Mouse (Mus musculus): ENCODE results near the gene Miip. TPM values are rescaled to one million over a fixed set of nuclear protein-coding genes. Genes with fewer than 3 reads are reported as not detected.

Gene Miip
- polyA plus RNA-seq (2015; fragmentation: Nextera tagmentation; extraction: Ambion mirVana): 14.5 and 16.6 TPM in 2 replicates

- Histone ChIP-seq H3K9ac (ENCODE audit: low read length) (peak within 1 kb of the TSS; percentile 73), H3K4me2 (replicated peaks; ENCODE audit: low read depth) (peak within 1 kb of the TSS; percentile 78), H3K4me1 (replicated peaks; ENCODE audit: control insufficient read depth, insufficient read depth) (0 out of 2 replicates have a peak, but pooled peaks cover 7% of the 10 kb centered on the region), H3K36me3 (ENCODE audit: control insufficient read depth, insufficient read depth, low read length) (peaks cover 12% of the 10 kb centered on the region; the same call in 1 of the 2 replicates), H3K27ac (replicated peaks) (peak within 1 kb of the TSS; percentile 90), H3K9me3 (ENCODE audit: control insufficient read depth, low read length) (no peaks in the 10 kb centered on the region), H3K4me3 (ENCODE audit: low read depth, low read length) (peak within 1 kb of the TSS; percentile 86), H3K27me3 (ENCODE audit: control insufficient read depth, insufficient read depth, low read length) (no peaks in the 10 kb centered on the region)
- WGBS: under 1% methylated on average over 30 of the region's 30 CpGs
- ATAC-seq (ENCODE audit: low FRiP score, low TSS enrichment) (peak; percentile 99), DNase-seq (ENCODE audit: low spot score) (peak; percentile 96)
- TF ChIP-seq EP300 (optimal IDR thresholded peaks at IDR 0.05) (no peak), CTCF (IDR thresholded peaks at IDR 0.05; ENCODE audit: low read depth) (no peak; the same call in 1 of the 2 replicates)
Observed at GRCm38 (mm10) chr4:147868450-147869031, at the start of gene Miip, which contains the start of gene Fv1. Gene Miip, minus strand, starts transcription at chr4:147868816. Gene Fv1, plus strand, starts transcription at chr4:147868979.

DNA sequence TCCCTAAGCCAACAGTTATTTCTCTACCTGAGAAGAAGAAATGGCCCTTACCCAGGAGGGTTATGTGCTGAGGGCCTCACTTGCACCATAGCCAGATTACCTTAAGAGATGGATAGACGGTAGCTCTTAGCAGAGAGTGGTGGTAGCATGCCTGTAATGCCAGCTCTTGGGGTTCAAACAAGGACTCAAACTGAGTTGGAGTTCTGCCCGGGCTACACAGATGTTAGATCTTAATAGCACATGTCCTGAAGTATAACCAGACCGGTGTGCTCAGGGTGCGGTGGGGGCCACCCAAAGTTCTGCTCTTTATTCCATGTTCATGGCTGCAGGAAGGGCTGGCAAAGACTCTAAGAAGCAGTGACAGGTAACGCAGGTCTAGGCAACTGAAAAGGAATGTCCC, 40.9 kb upstream of the Miip start:
- Histone ChIP-seq H3K4me2 (replicated peaks; ENCODE audit: low read depth) (no peak overlapping the region), H3K4me1 (replicated peaks; ENCODE audit: control insufficient read depth, insufficient read depth) (0 out of 2 replicates have a peak, but pooled peaks cover 2% of the 10 kb centered on the region), H3K27ac (replicated peaks) (no peak overlapping the region), H3K4me3 (ENCODE audit: low read depth, low read length) (no peak overlapping the region), H3K27me3 (ENCODE audit: control insufficient read depth, insufficient read depth, low read length) (no peaks in the 10 kb centered on the region), H3K36me3 (ENCODE audit: control insufficient read depth, insufficient read depth, low read length) (no peaks in the 10 kb centered on the region; the same call in 1 of the 2 replicates), H3K9me3 (ENCODE audit: control insufficient read depth, low read length) (no peaks in the 10 kb centered on the region), H3K9ac (ENCODE audit: low read length) (no peak overlapping the region)
- ATAC-seq (ENCODE audit: low FRiP score, low TSS enrichment) (no peak), DNase-seq (ENCODE audit: low spot score) (no peak)
- WGBS: 88% methylated on average over 5 of the region's 5 CpGs
- TF ChIP-seq CTCF (IDR thresholded peaks at IDR 0.05; ENCODE audit: low read depth): no peak
- no peak for TF ChIP-seq EP300 (optimal IDR thresholded peaks at IDR 0.05)

DNA sequence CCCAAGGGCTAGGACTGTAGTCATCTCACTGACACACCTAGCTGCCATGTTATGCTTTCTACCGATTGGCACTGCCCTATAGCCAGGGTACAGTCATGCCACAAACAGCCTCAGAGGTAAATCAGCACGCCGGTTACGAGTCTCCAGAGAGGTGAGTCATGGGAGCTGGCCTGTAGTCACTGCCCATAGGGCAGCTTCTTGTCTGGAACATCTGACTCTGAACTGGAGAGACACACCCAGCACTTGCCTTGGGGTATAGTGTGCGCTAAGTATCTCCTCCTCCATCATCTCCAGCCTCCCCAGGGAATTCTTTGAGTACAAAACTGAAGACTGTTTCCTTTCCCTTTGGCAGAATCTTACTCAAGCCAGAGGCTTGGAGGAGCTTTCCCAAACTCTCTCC, 37.6 kb upstream of the Miip start:
- H3K4me2 ChIP-seq (replicated peaks; ENCODE audit: low read depth): no peak overlapping the region
- WGBS: 66% methylated on average over 5 of the region's 5 CpGs
- H3K9me3 ChIP-seq (ENCODE audit: control insufficient read depth, low read length): no peaks in the 10 kb centered on the region
- no peaks in the 10 kb centered on the region; the same call in 1 of the 2 replicates for H3K36me3 ChIP-seq (ENCODE audit: control insufficient read depth, insufficient read depth, low read length)
- no peak overlapping the region for H3K27ac ChIP-seq (replicated peaks)
- DNase-seq (ENCODE audit: low spot score): no peak
- H3K27me3 ChIP-seq (ENCODE audit: control insufficient read depth, insufficient read depth, low read length): no peaks in the 10 kb centered on the region
- H3K4me3 ChIP-seq (ENCODE audit: low read depth, low read length): no peak overlapping the region
- ATAC-seq (ENCODE audit: low FRiP score, low TSS enrichment): peak; percentile 84
- no peak overlapping the region for H3K9ac ChIP-seq (ENCODE audit: low read length)
- TF ChIP-seq EP300 (optimal IDR thresholded peaks at IDR 0.05) (no peak), CTCF (IDR thresholded peaks at IDR 0.05; ENCODE audit: low read depth) (no peak)
- peaks cover 6% of the 10 kb centered on the region; the same call in 1 of the 2 replicates for H3K4me1 ChIP-seq (replicated peaks; ENCODE audit: control insufficient read depth, insufficient read depth)

DNA sequence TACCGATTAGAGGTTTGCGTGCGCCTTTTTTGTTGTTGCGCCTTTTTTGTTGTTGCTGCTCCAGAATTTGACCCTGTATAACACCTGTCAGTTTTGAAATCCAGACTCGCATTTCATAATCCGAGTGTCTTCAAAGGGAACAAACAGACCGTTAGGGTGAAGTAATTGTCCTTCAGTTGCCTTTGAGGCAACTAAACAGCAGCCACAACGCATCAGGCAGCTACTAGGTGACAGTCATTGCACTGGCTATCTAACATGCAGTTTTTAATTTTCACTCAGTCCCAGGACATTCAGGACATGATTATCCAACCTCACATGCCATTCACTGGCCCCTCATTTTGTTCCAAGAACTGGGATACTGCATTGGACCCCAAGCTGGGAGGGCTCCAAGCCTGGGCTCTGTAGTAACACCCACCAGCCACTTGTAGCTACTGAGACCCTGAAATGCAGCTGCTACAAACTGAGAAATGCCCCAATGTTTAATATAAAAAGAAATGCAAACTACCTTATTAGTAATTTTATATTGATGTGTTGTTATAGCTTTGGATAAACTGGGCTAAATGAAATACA, 36.6 kb upstream of the Miip start:
- peak overlapping the region; percentile 94 for H3K4me3 ChIP-seq (ENCODE audit: low read depth, low read length)
- peaks cover 8% of the 10 kb centered on the region; the same call in 1 of the 2 replicates for H3K4me1 ChIP-seq (replicated peaks; ENCODE audit: control insufficient read depth, insufficient read depth)
- no peaks in the 10 kb centered on the region; the same call in 1 of the 2 replicates for H3K36me3 ChIP-seq (ENCODE audit: control insufficient read depth, insufficient read depth, low read length)
- ATAC-seq (ENCODE audit: low FRiP score, low TSS enrichment) (no peak), DNase-seq (ENCODE audit: low spot score) (no peak)
- peak overlapping the region; percentile 89 for H3K9ac ChIP-seq (ENCODE audit: low read length)
- H3K27ac ChIP-seq (replicated peaks): no peak overlapping the region
- peak overlapping the region; percentile 60 for H3K4me2 ChIP-seq (replicated peaks; ENCODE audit: low read depth)
- no peaks in the 10 kb centered on the region for H3K27me3 ChIP-seq (ENCODE audit: control insufficient read depth, insufficient read depth, low read length)
- H3K9me3 ChIP-seq (ENCODE audit: control insufficient read depth, low read length): no peaks in the 10 kb centered on the region
- TF ChIP-seq CTCF (IDR thresholded peaks at IDR 0.05; ENCODE audit: low read depth) (no peak), EP300 (optimal IDR thresholded peaks at IDR 0.05) (no peak)
- 2% methylated on average over 8 of the region's 8 CpGs for WGBS

DNA sequence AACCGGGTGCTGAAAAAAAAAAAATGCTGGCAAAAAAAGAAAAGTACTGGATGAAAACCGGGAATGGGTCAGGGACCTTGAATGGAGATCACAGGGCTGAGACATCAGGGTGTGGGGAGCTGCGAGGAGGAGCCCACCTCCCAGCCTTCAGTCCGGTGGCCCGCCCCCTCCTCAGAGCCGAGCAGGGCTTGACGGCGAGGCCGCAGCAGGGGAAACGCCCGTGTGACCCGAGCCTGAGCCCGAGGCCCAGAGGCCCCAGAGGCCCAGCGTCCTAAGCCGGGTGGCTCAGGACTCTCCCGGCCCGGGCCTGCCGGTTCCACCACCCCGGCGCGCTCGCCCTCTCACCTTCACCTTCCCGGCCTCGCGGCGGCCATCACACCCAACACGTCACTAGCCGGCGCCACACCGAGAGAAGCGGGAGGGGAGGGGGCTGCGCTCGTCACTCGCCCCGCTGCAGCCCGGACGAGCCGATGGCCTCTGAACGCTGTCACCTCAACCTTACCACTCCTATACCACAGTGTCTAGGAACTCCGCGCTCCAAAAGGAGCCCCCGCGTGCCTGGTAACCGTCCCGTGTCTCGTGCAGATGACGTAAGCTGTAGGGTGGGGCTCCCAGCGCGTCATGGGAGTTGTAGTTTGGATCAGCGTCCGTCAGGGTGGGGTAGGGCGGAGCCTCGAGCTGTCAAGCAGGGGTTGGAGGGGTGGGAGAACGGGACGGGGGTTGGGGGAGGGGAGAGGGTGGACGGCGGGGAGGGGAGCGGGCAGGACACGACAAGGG, 35.9 kb upstream of the Miip start, which contains the start of gene Mfn2:
TSS of gene Mfn2 (minus strand) at position 392 of the 777 bp plus-strand sequence.
- Histone ChIP-seq H3K36me3 (ENCODE audit: control insufficient read depth, insufficient read depth, low read length) (no peaks in the 10 kb centered on the region; the same call in 1 of the 2 replicates), H3K4me2 (replicated peaks; ENCODE audit: low read depth) (peak within 1 kb of the TSS; percentile 70), H3K27ac (replicated peaks) (peak within 1 kb of the TSS; percentile 89), H3K9ac (ENCODE audit: low read length) (peak within 1 kb of the TSS; percentile 89), H3K4me1 (replicated peaks; ENCODE audit: control insufficient read depth, insufficient read depth) (peaks cover 8% of the 10 kb centered on the region; the same call in 1 of the 2 replicates), H3K27me3 (ENCODE audit: control insufficient read depth, insufficient read depth, low read length) (no peaks in the 10 kb centered on the region), H3K9me3 (ENCODE audit: control insufficient read depth, low read length) (no peaks in the 10 kb centered on the region), H3K4me3 (ENCODE audit: low read depth, low read length) (peak within 1 kb of the TSS; percentile 94)
- ATAC-seq (ENCODE audit: low FRiP score, low TSS enrichment): peak; percentile 85
- WGBS: under 1% methylated on average over 46 of the region's 59 CpGs
- DNase-seq (ENCODE audit: low spot score): peak; percentile 87
- TF ChIP-seq CTCF (IDR thresholded peaks at IDR 0.05; ENCODE audit: low read depth) (no peak), EP300 (optimal IDR thresholded peaks at IDR 0.05) (no peak)

All from stomach, postnatal 0 days (tissue).